Mouse (Mus musculus) lung, embryonic 16.5 days (tissue): ENCODE results near the gene Gm44502. TPM values are rescaled to one million over a fixed set of nuclear protein-coding genes. Genes with fewer than 3 reads are reported as not detected.

Source experiments
- ATAC-seq: fragments of 200-750 bp; cut with Nextera tagmentation; 2 replicates; pipeline ENCODE4 v1.8.0; 2017; ENCODE audit warnings: low read depth, mild to moderate bottlenecking, moderate library complexity
- H3K27ac ChIP-seq: fragments of 300-500 bp; sonication (generic); 2 replicates; pipeline ENCODE4 v1.5.1; 2014; ENCODE audit warnings: mild to moderate bottlenecking, control low read depth, low read length
- H3K27me3 ChIP-seq: fragments of 300-500 bp; sonication (generic); 2 replicates; pipeline ENCODE4 v1.6.1; 2014; ENCODE audit warnings: low read depth, low read length, mixed read lengths; ENCODE audit not compliant: control insufficient read depth, insufficient read depth
- H3K36me3 ChIP-seq: fragments of 300-500 bp; sonication (generic); 2 replicates; pipeline ENCODE4 v1.6.1; 2014; ENCODE audit warnings: low read length; ENCODE audit not compliant: control insufficient read depth, insufficient read depth
- H3K4me1 ChIP-seq: fragments of 300-500 bp; sonication (generic); replicated peaks from 2 replicates; pipeline ENCODE4 v1.6.1; 2014; ENCODE audit warnings: low read length, mixed read lengths; ENCODE audit not compliant: control insufficient read depth, insufficient read depth
- H3K4me2 ChIP-seq: fragments of 300-500 bp; sonication (generic); 2 replicates; pipeline ENCODE4 v1.6.1; 2014; ENCODE audit warnings: low read depth, low read length, control low read depth
- H3K4me3 ChIP-seq: fragments of 300-500 bp; sonication (generic); 2 replicates; pipeline ENCODE4 v1.5.1; 2014; ENCODE audit warnings: mild to moderate bottlenecking, low read length, control low read depth
- H3K9ac ChIP-seq: fragments of 300-500 bp; sonication (generic); 2 replicates; pipeline ENCODE4 v1.6.1; 2014; ENCODE audit warnings: low read length, control low read depth
- H3K9me3 ChIP-seq: fragments of 300-500 bp; sonication (generic); 2 replicates; pipeline ENCODE4 v1.6.1; 2016; ENCODE audit warnings: low read length; ENCODE audit not compliant: control insufficient read depth
- WGBS: fragments of 180-500 bp; shearing (Covaris S2); extraction: QIAGEN DNeasy Blood & Tissue Kit; methylation state at CpG from one replicate; pipeline ENCODE4 v1.1.7; 2014; 5-methylcytosine and 5-hydroxymethylcytosine counted together
- polyA plus RNA-seq: library from polyadenylated mRNA; unstranded; fragments of >200 nt; fragmentation: Nextera tagmentation; extraction: Ambion mirVana; gene quantifications from 2 replicates; pipeline ENCODE4 v1.2.1, GENCODE M21; 2015

Gm44502 gene
- polyA plus RNA-seq, 1 experiment from 2014 or later = not detected

DNA sequence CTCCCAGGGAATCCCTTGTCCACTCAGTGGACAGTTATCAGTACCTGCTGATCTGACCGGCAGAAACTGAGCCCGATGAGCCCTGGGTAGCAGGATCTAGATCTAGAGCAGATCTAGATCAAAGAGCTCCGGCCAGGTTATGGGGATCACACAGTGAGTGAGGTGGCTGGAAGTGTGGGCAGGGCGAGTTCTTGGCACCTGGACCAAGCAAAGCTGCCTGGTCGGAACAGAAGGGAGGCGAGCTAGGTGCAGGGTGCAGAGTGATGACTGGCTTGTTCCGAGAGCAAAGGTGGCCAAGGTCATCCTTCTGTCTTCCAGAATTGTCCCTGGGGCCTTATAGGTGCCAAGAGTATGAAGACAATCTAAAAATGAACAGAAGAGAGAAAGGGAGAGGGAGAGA is 30.3 kb upstream of the Gm44502 start:
- WGBS = 78% methylated on average over 7 of the region's 7 CpGs
- no peak overlapping the region for H3K9ac ChIP-seq
- no peaks in the 10 kb centered on the region for H3K4me1 ChIP-seq
- no peak overlapping the region for H3K27ac ChIP-seq
- H3K9me3 ChIP-seq = no peaks in the 10 kb centered on the region
- H3K4me2 ChIP-seq = no peak overlapping the region
- H3K27me3 ChIP-seq = peaks cover 6% of the 10 kb centered on the region
- H3K4me3 ChIP-seq = no peak overlapping the region
- no peak for ATAC-seq
- no peaks in the 10 kb centered on the region for H3K36me3 ChIP-seq

DNA sequence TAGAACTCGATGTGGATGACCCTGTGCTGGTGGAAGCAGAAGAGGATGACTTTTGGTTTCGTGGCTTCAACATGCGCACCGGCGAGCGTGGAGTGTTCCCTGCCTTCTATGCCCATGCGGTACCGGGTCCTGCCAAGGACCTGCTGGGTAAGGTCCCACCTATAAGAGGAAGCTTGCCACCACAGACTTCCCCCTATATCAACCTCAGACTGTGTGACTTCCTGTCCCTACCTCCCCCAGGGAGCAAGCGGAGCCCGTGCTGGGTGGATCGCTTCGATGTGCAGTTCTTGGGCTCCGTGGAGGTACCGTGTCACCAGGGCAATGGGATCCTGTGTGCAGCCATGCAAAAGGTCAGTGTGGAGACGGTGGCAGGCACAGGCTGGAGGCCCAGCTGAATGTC is 29.4 kb upstream of the Gm44502 start:
- no peak for ATAC-seq
- Histone ChIP-seq H3K4me2 (no peak overlapping the region), H3K27me3 (peaks cover 10% of the 10 kb centered on the region), H3K27ac (no peak overlapping the region), H3K4me3 (no peak overlapping the region), H3K9me3 (no peaks in the 10 kb centered on the region), H3K36me3 (no peaks in the 10 kb centered on the region), H3K9ac (no peak overlapping the region), H3K4me1 (peaks cover 3% of the 10 kb centered on the region; the same call in 1 of the 2 replicates)
- 86% methylated on average over 15 of the region's 15 CpGs for WGBS

GRCm38 (mm10) chr15:89455642-89456041 is 26.1 kb upstream of the Gm44502 start:
- Histone ChIP-seq H3K4me2 (no peak overlapping the region), H3K4me1 (peaks cover 7% of the 10 kb centered on the region; the same call in 1 of the 2 replicates), H3K36me3 (no peaks in the 10 kb centered on the region), H3K9me3 (no peaks in the 10 kb centered on the region), H3K9ac (no peak overlapping the region), H3K4me3 (no peak overlapping the region), H3K27me3 (peaks cover 19% of the 10 kb centered on the region), H3K27ac (no peak overlapping the region)
- no peak for ATAC-seq
- WGBS = 61% methylated on average over 6 of the region's 6 CpGs

DNA sequence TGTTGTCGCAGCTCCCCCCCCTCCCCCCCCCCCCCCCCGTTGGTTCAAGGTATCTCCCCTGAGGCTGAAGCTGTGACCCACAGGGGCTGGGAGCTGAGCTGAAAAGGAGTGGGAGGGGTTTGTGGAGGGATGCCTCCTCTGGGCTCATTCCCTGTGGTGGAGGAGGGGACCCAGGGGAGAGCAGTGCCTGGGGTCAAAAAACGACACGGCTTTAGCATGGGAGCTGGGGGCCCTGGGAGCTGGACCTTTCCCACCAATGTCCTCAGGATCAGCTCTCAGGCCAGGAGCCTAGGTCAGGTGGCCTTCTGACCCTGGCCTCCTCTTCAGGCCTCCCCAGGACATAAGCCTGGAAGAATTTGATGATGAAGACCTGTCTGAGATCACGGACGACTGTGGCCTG is 25.4 kb upstream of the Gm44502 start:
- Histone ChIP-seq H3K27ac (no peak overlapping the region), H3K9ac (no peak overlapping the region), H3K36me3 (no peaks in the 10 kb centered on the region), H3K27me3 (peaks cover 19% of the 10 kb centered on the region), H3K4me2 (no peak overlapping the region), H3K4me1 (peaks cover 7% of the 10 kb centered on the region; the same call in 1 of the 2 replicates), H3K4me3 (no peak overlapping the region), H3K9me3 (no peaks in the 10 kb centered on the region)
- WGBS = 28% methylated on average over 4 of the region's 6 CpGs
- ATAC-seq = no peak

- Histone ChIP-seq H3K4me2 (peak within 1 kb of the TSS; percentile 73), H3K4me1 (peaks cover 7% of the 10 kb centered on the region; the same call in 1 of the 2 replicates), H3K4me3 (peak within 1 kb of the TSS; percentile 40), H3K36me3 (no peaks in the 10 kb centered on the region), H3K9ac (no peak within 1 kb of the TSS), H3K9me3 (no peaks in the 10 kb centered on the region), H3K27ac (no peak within 1 kb of the TSS), H3K27me3 (peaks cover 19% of the 10 kb centered on the region)
- ATAC-seq = no peak
- under 1% methylated on average over 53 of the region's 53 CpGs for whole genome bisulfite sequencing
Measured at GRCm38 (mm10) chr15:89453865-89454478, 24.5 kb upstream of the Gm44502 start, which contains the start of gene Mapk8ip2. Gene Mapk8ip2 (plus strand): TSS chr15:89453913.

DNA sequence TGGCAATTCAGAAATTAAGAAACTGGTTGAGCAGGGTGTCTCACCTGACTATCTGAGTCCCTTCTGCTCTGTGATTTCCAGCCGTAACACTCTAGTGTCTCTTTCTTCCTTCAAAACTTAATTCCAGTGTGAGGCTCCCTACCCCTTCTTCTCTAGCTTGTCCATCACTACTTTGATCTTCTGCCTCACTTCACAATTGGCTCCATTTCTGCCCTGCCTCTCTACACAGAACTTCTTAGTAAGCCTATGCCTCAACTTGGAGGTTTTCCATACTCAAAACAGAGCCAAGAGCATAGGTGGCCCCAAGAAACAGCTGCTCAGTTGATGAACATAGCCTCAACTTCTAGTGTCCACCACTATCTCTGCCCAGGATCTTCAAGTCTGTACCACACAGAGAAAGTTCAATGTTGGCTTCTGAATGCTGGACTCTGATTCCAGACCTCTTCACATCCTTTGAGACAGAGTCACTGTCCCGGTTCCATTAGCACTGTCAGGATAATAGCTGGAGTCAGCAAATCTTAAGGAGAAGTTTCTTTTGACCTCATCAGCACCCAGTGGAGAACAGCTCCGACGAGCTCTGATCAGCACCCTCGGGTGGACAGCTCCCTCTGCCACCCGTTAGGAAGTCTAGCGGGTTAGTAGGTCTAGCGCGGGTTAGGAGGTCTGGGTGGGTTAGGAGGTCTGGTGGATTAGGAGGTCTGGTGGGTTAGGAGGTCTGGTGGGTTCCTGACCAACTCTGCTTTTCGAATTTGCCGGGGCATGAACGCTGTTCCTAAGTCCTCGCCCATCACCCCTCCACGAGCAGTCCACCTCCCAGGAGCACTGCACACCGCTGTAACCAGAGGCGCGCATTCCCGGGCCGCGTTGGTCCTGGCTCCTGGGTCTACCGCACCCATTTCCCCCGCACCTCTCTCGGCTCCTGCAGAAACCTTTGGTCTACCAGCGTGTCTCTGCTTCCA is 23.7 kb upstream of the Gm44502 start:
- H3K9me3 ChIP-seq = no peaks in the 10 kb centered on the region
- H3K27me3 ChIP-seq = peaks cover 19% of the 10 kb centered on the region
- peak overlapping the region; percentile 40; the same call in 1 of the 2 replicates for H3K4me3 ChIP-seq
- H3K9ac ChIP-seq = no peak overlapping the region
- no peaks in the 10 kb centered on the region for H3K36me3 ChIP-seq
- ATAC-seq = peak; percentile 74; the same call in 1 of the 2 replicates
- H3K4me2 ChIP-seq = peak overlapping the region; percentile 73
- peaks cover 7% of the 10 kb centered on the region; the same call in 1 of the 2 replicates for H3K4me1 ChIP-seq
- WGBS = 5% methylated on average over 24 of the region's 24 CpGs
- no peak overlapping the region for H3K27ac ChIP-seq

GRCm38 (mm10) chr15:89442486-89443070 is 13.1 kb upstream of the Gm44502 start:
- ATAC-seq = no peak
- H3K36me3 ChIP-seq = no peaks in the 10 kb centered on the region
- no peak overlapping the region for H3K4me3 ChIP-seq
- no peaks in the 10 kb centered on the region for H3K27me3 ChIP-seq
- H3K4me2 ChIP-seq = no peak overlapping the region
- no peaks in the 10 kb centered on the region for H3K9me3 ChIP-seq
- H3K9ac ChIP-seq = no peak overlapping the region
- 30% methylated on average over 8 of the region's 8 CpGs for WGBS
- H3K4me1 ChIP-seq = no peaks in the 10 kb centered on the region
- no peak overlapping the region for H3K27ac ChIP-seq

DNA sequence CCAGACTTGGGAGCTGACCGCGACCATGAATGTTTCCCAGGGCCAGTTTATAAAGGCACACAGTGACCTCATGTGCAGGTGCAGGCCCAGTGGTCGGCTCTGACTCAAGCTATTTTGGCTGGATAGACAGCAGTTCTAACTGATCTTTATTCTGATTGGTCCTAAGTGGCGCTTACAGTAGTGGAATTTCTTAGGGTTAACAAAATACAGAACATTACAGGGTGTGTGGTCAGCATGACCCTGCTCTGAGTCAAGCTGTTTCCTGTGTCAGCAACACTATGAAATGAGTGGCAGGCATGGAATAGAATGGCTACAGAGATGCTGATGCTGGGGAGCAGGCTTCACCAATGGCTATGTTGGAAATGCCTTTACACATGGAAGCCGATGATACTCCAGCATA is 6.4 kb upstream of the Gm44502 start:
- no peaks in the 10 kb centered on the region for H3K4me1 ChIP-seq
- WGBS = 76% methylated on average over 5 of the region's 5 CpGs

DNA sequence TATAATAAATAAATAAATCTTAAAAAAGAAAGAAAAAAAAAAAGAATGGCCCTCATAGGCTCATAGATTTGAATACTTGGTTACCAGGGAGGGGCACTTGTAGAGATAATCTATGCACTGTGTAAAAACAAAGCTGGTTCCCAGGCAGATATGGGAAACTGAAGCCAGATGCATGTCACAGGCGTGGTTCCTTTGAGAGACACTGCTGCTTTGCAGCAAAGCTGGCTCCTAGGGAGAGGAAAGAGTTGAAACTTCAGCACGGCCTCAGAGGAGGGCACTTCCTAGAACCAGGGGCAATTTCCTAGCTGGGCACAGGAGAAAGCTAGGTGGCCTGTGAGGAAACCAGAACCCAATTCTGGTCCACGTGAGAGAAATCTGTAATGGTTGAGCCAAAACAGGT is 4.6 kb upstream of the Gm44502 start:
- H3K27me3 ChIP-seq = no peaks in the 10 kb centered on the region
- ATAC-seq = no peak
- H3K4me1 ChIP-seq = 0 out of 2 replicates have a peak, but pooled peaks cover 4% of the 10 kb centered on the region
- H3K4me3 ChIP-seq = no peak overlapping the region
- H3K9ac ChIP-seq = no peak overlapping the region
- no peak overlapping the region for H3K4me2 ChIP-seq
- WGBS = 83% methylated on average over 3 of the region's 3 CpGs
- H3K9me3 ChIP-seq = no peaks in the 10 kb centered on the region
- no peak overlapping the region for H3K27ac ChIP-seq
- no peaks in the 10 kb centered on the region for H3K36me3 ChIP-seq

More for the DNA sequence above, 6.4 kb upstream of the Gm44502 start:
- Histone ChIP-seq H3K9ac (no peak overlapping the region), H3K27ac (no peak overlapping the region), H3K36me3 (no peaks in the 10 kb centered on the region), H3K4me3 (no peak overlapping the region), H3K27me3 (no peaks in the 10 kb centered on the region), H3K4me2 (no peak overlapping the region), H3K9me3 (no peaks in the 10 kb centered on the region)
- ATAC-seq = no peak
